Comparison of ENCODE assay signal across 8 mouse cellular contexts in genomic region chr14:73384913-73385719, GRCm38 (mm10). TPM values are rescaled to one million over a fixed set of nuclear protein-coding genes. Genes with fewer than 3 reads are reported as not detected.
A peak's percentile ranks its signal among the peaks of the same experiment; 100 is the strongest.
DNase-seq lines count a peak whose midpoint lies in the region; ATAC-seq lines count a peak whose summit lies in the region.

TSS of gene Itm2b (minus strand) at chr14:73385289.

- peak within 1 kb of the TSS; percentile 56 for H3K4me2 ChIP-seq in intestine, embryonic 15.5 days (replicated peaks)
- peak within 1 kb of the TSS; percentile 37 for H3K4me2 ChIP-seq in limb, embryonic 11.5 days (ENCODE audit: low read depth, severe bottlenecking)
- H3K4me2 ChIP-seq in midbrain, embryonic 13.5 days (replicated peaks) = peak within 1 kb of the TSS; percentile 71

- peak; percentile 77 for DNase-seq in layer of hippocampus, adult 11-12 months (ENCODE audit: low spot score)
- no peak for DNase-seq in layer of hippocampus, adult 9-10 months (ENCODE audit: low spot score)
- DNase-seq in embryo, embryonic 11.5 days (ENCODE audit: low read depth, low spot score) = peak; percentile 74
- peak; percentile 88 to 90 for DNase-seq in gastrocnemius, postnatal 4 days (ENCODE audit: low spot score in 2 of 2)
- peak; percentile 93 for DNase-seq in limb, embryonic 11.5 days (ENCODE audit: low spot score)
- peak; percentile 77 for DNase-seq in spleen, adult 12 weeks (ENCODE audit: low spot score)

- H3K36me3 ChIP-seq in intestine, embryonic 15.5 days = no peaks in the 10 kb centered on the region
- H3K36me3 ChIP-seq in limb, embryonic 11.5 days (ENCODE audit: control insufficient read depth, insufficient read depth, low read length) = no peaks in the 10 kb centered on the region
- H3K36me3 ChIP-seq in midbrain, embryonic 13.5 days = no peaks in the 10 kb centered on the region

- H3K27ac ChIP-seq in intestine, embryonic 15.5 days = peak within 1 kb of the TSS; percentile 99
- peak within 1 kb of the TSS; percentile 88 for H3K27ac ChIP-seq in limb, embryonic 11.5 days (replicated peaks; ENCODE audit: low read depth, low read length)
- peak within 1 kb of the TSS; percentile 93 for H3K27ac ChIP-seq in midbrain, embryonic 13.5 days

- H3K4me3 ChIP-seq in intestine, embryonic 15.5 days (replicated peaks) = peak within 1 kb of the TSS; percentile 79
- peak within 1 kb of the TSS; percentile 94 for H3K4me3 ChIP-seq in limb, embryonic 11.5 days (ENCODE audit: low read depth, low read length)
- H3K4me3 ChIP-seq in midbrain, embryonic 13.5 days (replicated peaks) = peak within 1 kb of the TSS; percentile 90

- under 1% methylated on average over 62 of the region's 62 CpGs for WGBS in intestine, embryonic 15.5 days
- 1% methylated on average over 60 of the region's 62 CpGs for WGBS in limb, embryonic 11.5 days
- 1% methylated on average over 62 of the region's 62 CpGs for WGBS in midbrain, embryonic 13.5 days

- H3K4me1 ChIP-seq in intestine, embryonic 15.5 days (replicated peaks) = peaks cover 19% of the 10 kb centered on the region
- peaks cover 9% of the 10 kb centered on the region for H3K4me1 ChIP-seq in limb, embryonic 11.5 days (ENCODE audit: control insufficient read depth, insufficient read depth, low read length)
- peaks cover 37% of the 10 kb centered on the region for H3K4me1 ChIP-seq in midbrain, embryonic 13.5 days (replicated peaks)

- peak within 1 kb of the TSS; percentile 95 for H3K9ac ChIP-seq in intestine, embryonic 15.5 days
- H3K9ac ChIP-seq in limb, embryonic 11.5 days (ENCODE audit: low read length) = peak within 1 kb of the TSS; percentile 94
- H3K9ac ChIP-seq in midbrain, embryonic 13.5 days (replicated peaks) = peak within 1 kb of the TSS; percentile 96

- H3K9me3 ChIP-seq in intestine, embryonic 15.5 days = no peaks in the 10 kb centered on the region
- H3K9me3 ChIP-seq in limb, embryonic 11.5 days (ENCODE audit: control insufficient read depth, low read length) = no peaks in the 10 kb centered on the region
- no peaks in the 10 kb centered on the region for H3K9me3 ChIP-seq in midbrain, embryonic 13.5 days

- H3K27me3 ChIP-seq in intestine, embryonic 15.5 days (replicated peaks) = no peaks in the 10 kb centered on the region
- no peaks in the 10 kb centered on the region for H3K27me3 ChIP-seq in limb, embryonic 11.5 days (ENCODE audit: control insufficient read depth, insufficient read depth, low read length)
- H3K27me3 ChIP-seq in midbrain, embryonic 13.5 days = no peaks in the 10 kb centered on the region

- ATAC-seq in intestine, embryonic 15.5 days = peak; percentile 97
- ATAC-seq in limb, embryonic 11.5 days (ENCODE audit: insufficient number of reproducible peaks, low FRiP score, low TSS enrichment, low read depth) = peak; percentile 93
- peak; percentile 97 for ATAC-seq in midbrain, embryonic 13.5 days

RNA-seq across cellular contexts. Expression of gene Itm2b, which starts in this region (rescaled TPM):
- total RNA-seq in gastrocnemius, postnatal 4 days (2021) = 100 to 1,000 TPM; 486 to 491 TPM
- 668 and 678 TPM in 2 replicates for polyA plus RNA-seq in intestine, embryonic 15.5 days (2015; fragmentation: Nextera tagmentation; extraction: Ambion mirVana)
- polyA plus RNA-seq in limb, embryonic 11.5 days (2014; fragmentation: Nextera tagmentation; extraction: Ambion mirVana) = 335 and 352 TPM in 2 replicates
- 442 and 449 TPM in 2 replicates for polyA plus RNA-seq in midbrain, embryonic 13.5 days (2015; fragmentation: Nextera tagmentation; extraction: Ambion mirVana)
